Mouse (Mus musculus) kidney, postnatal 36 days (tissue): ENCODE data around the gene Pml.
"Not testable (repeated sequence)": the region's sequence is repeated elsewhere in the genome, so short reads cannot be mapped to it uniquely, and the experiment has no call there.

Experiments used
- DNase-seq, 2 experiments: peaks; one replicate each; pipeline ENCODE4 v3.0.0; 2021 to 2022; ENCODE audit warnings: mixed read lengths in 2 of 2

Gene Pml

DNA sequence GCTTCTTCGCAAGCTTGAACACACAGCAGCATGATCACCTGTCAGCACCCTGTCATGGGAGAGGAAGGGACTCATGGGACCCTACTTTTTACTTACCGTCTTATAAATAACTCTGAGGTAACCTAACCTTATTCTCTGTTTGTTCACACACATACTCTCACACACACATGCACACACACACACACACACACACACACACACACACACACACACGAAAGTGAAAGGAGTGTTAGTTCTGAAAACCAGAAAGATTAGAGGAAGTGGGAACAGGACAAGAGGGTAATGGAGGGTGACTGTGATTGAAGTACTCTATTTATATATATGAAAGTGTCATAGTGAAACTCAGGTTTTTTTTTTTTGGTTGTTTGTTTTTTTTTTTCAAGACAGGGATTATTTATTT, 21.5 kb upstream of the Pml start:
- peak in 1 of 2 experiments; percentile 28 for DNase-seq

DNA sequence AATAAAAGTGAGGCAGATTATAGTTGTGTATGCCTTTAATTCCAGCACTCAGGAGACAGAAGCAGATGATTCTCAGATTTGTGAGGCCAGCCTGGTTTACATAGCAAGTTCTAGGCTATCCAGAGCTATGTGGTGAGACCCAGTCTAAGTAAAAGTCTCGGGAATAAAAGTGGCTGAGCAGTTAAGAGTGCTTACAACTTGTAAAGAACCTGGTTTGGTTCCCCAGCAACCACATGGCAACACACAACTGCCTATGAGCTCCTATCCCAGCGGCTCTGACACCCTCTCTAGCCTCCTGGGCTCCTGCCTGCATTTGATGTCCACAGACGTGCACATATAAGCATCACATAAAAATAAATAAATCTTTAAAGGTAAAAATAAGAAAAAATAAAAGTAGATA, 20.5 kb upstream of the Pml start:
- DNase-seq: no peak

DNA sequence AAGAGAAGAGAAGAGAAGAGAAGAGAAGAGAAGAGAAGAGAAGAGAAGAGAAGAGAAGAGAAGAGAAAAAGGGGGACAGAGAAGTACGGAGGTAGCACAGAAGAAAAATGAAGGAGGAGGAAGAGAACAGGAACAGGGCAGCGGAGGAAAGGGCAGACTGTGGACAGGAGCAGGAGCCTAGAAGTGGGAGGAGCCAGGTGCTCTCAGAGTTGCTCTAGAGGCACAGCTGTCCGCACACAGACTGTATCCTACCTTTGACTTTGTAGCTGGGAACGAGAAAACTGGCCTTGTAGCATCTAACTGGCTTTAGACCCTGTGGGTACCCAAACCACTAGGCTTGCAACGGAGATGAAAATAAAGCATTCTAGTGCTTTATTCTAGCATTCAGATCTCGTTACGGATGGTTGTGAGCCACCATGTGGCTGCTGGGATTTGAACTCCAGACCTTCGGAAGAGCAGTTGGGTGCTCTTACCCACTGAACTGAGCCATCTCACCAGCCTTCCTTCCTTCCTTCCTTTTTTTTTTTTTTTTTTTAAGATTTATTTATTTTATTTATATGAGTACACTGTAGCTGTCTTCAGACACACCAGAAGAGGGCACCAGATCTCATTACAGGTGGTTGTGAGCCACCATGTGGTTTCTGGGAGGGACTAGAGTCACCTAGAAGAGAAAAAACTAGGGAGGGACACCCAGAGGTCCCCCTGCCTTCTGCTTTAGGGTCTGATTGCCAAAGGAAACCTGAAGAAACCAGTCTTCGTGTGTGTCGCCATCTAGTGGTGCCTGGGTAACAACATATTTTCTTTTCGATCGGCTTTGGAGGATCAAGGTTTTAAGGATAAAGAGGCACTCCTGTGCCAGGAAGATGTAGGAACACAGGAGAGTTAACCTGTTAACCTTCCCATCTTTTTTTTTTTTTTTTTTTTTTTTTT, 19.1 kb upstream of the Pml start:
- DNase-seq: peak; percentile 72 to 85

DNA sequence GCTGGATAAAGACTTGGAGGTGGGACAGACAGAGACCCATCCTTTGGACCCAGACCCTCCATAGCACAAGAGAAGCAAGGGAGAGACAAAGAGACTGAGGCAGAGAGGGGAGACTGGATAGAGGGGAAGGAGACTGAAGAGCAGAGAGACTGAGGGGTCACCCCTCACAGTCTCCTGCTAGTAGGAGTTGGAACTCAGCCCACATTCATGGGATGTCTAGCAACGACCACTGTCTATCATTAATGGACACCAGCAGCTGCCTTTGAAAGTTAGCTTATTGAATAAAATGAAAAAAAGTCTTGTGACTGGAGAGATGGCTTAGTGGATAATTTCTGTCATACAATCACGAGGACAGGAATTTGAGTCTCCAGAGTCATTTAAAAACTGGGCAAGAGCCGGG, 17.5 kb upstream of the Pml start:
- DNase-seq: no peak

DNA sequence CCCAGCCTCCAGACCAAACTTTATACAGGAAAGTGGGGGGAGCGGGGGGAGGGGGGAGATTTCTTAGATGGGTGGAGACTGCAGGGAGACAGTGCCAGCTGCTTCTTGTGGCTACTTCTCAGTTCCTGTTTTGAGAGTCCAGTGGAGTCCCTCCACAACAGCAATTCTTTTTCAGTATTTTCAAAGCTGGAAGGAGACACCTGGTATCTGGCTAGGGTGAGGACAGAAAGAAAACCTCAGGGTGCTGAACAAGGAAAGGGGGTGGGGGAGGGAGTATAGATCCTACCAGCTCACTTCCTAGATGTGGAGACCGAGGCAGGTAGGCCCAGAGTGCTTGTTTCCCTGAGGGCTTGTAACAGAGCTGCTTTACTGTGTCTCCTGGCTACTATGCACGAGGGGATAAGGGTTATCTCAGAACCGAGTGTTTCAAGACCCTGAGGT, 17.0 kb upstream of the Pml start:
- peak in 1 of 2 experiments; percentile 41 for DNase-seq

DNA sequence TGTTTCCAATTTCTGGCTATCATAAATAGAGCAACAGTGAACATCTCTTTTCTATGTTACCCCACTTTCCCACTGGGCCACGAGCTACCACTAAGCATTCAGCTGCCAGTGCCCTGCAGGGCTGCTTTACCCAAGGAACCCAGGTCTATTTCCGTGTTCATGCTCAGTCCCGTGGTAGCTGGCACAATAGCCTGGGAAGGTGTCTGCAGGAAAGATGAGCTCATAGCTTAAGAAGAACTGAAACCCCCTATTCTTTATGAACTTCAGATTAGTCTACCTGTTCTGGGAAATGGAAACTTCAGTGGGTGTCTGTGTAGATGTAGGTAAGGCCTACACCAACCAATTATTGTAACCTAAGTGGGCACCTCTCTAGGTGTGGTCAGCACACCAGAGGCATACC, 15.8 kb upstream of the Pml start:
- DNase-seq: no peak

DNA sequence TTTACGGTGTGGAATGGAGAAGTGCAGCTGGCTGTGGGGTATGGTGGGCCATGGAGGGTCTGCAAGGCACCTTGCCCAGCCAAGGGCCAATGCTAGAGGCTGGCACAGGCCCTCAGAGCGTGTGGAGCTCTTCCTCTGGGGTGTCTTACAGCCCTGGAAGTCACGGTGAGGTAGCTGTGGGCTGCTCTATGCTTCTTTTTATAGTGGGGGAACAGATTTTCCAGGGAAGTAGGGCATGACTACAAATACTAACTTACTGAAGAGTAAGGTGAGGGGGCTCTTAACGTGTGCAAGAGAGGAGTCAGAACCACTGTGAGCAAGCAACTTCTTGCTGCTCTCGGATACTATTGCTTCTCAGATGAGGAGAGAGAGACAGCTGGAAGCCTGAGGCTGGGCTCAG, 12.9 kb upstream of the Pml start:
- no peak for DNase-seq

DNA sequence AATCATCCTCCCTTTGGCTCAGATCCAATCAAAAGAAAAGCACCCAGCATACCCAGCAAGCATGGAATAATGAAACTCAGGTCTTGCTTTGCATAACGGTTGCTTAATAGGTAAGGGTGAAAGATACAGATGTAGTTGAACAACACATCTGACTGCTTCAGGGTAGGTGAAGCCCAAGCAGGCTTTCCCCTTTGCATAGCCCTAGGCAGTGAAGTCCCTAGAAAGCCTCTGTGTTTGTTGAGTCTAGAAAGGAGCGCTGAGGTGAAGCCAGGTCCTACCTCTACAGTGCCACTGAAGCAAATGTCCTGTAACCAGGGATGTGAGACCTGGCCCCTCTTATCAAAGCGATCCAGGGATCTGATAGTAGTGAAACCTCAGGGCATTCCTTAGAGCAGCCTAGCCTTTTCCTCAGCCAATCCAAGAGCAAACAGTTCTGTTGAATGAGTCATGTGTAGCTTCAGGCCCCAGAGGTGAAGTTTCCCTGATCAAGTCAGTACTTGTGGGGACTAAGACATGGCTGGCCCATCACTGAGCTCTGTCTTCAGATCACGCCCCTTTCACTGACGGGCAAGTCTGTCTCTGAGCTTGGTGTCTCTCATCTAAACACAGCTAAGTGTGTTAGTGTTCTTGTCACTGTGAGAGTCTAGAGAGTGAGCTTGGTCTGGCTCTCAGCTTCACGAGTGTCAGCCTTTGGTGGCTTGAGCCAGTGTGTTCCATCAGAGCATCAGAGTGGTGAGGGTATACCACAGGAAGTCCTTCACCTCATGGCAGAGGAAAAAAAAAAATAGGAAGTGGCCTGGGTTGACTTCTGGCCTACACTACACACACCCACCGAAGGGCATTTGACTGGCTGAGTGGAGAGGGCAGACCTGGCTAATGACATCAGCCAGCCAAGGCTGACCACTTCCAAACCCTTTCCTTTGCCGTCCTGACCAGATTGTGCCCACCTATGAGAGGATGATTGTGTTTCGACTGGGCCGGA, 6.4 kb upstream of the Pml start:
- no peak for DNase-seq

DNA sequence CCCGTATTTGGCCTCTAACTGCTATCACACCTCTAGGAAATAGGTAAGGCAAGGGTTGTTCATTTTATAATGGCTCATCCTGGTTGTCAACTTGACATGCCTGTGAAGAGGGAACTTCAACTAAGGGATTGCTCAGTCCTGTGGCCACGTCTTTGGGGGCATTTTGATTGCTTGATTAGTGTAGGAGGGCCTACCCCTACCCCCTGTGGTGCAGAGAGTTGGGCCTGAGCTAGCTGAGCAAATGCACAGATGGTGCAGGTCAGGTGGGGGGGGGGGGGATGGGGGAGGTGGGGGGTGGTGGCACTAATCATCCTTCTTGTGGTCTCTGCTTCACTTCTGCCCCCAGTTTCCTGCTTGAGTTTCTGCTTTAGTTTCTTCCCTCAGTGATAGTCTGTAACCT, 5.5 kb upstream of the Pml start:
- no peak for DNase-seq

DNA sequence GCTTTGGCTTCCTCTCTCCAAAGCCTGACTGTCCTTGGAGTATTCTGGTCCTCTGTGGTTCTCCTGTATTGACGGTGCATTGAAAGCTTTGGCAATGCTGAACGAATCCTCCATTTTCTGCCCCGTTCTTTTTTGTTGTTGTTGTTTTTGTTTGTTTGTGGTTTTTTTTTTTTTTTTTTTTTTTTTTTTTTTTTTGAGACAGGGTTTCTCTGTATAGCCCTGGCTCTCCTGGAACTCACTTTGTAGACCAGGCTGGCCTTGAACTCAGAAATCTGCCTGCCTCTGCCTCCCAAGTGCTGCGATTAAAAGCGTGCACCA, 4.2 kb upstream of the Pml start:
- not testable (repeated sequence) for DNase-seq

DNA sequence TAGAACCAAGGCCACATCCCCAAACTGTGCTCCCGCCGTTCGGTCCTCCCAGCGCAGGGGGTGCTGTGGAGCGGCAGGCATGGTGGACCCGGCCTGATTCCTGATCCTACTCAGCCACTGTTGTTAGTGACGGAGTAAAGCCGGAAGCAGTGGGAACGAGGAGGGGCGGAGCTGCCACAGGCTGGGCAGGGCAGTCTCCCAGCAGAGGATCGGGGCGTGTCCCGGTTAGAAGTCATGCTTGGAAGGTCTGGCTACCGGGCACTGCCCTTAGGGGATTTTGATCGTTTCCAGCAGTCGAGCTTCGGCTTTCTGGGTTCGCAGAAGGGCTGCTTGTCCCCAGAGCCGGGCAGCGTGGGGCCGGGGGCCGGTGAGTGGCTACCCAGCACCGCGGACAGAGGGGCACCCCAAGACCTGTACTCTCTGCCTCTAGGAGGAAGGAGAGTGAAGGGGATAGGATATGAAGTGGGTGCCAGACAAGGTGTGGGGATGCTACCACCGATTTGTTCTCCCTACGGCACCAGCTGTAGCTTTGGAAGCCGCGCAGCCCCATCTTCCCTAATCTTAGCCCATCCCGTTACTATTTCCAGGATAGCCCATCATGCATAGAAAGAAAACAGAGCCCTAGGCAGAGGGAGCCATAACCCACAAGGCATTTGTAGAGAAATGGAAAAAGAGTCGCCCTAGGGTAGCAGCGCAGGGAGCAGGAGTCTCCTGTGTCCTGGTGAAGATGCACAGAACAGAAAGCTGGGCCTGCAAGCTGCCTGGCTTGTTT, 3.6 kb upstream of the Pml start, which contains the start of gene Stoml1:
Gene Stoml1 (plus strand): TSS at position 132 of the 772 bp plus-strand sequence.
- DNase-seq: peak; percentile 98

DNA sequence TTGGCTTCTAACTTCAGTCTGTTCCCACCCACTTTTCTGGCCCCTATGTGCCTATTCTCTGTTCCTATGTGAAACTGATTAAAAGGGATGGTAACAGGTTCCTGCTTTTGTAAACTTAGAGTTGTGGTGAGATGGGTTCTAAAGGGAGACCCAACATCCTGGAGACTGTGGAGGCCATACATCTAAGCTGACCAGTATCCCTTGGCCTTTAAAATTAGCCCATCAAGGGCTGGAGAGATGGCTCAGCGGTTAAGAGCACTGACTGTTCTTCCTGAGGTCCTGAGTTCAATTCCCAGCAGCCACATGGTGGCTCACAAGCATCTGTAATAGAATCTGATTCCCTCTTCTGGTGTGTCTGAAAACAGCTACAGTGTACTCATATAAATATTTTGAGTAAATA, 1.1 kb upstream of the Pml start:
- DNase-seq: not testable (repeated sequence)

DNA sequence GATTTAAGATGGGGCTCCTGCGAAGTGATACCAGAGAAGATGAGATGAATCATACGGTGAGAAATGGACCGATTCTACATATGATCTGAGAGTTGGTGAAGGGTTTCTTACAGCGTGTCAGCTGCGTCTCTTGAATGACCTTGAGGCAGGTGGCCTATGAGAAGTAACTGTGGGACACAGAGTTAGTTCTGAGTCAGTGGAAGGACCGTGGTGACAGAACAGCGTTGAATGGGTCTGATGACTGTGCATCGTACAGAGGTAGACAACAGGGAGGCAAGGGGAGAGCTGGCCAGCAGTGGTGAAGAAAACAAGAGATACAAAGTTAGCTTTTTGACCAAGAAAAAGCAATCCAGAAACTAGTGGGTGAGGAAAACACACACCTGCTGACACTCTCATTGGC, 736 bp upstream of the Pml start:
- no peak for DNase-seq

DNA sequence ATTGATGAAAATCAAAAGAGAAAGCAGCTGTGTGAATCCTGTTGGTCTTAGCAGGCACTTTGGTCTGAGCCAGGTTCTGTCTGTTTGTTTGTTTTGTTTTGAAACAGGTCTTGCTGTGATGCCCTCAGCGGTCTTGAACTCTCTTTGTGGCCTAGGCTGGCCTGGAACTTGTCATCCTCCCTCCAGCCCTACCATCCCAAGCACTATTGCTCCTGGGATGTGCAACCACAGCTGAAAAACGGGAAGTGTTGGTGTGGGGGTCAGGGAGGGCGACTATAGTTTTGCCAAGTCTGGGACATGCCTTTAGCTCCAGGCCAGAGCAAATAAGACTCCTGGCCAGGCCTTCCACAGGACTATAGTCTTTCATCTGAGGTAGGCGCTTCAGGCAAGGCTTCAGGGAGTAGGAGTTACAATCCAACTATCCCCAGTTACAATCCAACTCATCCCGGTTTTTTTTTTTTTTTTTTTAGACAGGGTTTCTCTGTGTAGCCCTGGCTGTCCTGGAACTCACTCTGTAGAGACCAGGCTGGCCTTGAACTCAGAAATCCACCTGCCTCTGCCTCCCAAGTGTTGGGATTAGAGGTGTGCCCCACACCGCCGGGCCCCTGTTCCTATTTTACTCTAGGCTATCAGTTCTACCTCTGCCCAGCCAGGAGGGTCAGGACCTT, 706 bp downstream of the Pml start:
- peak in 1 of 2 experiments; percentile 31 for DNase-seq

DNA sequence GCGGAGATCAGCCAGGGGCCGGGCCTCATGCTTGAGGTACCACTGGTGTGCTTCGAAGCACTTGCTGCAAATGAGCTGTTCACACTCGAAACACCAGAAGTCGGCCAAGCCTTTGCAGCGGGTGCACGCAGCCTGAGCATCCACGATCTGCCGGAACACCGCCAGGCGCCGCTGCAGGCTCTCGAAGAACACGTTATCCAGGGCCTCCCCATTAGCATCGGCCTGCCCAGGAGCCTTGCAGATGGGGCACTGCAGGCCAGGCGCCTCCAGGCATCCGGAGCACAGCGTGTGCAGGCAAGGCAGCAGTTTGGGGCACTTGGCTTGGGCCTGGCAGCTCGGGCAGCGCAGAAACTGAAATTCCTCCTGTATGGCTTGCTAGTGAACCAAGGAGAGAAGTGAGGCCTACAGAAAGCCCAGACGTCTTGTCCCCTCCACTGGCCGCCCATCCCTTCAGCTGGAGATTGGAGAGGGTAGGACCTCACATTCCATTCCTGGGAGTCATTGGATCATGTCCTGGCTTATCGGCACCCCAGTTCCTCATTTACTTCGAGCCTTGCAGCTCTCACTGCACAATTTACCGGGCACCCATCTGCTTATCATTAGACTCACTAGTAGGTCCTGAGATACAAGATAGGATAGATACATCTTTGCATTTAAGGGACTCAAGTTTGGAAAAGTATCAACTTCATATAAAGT, 2.4 kb downstream of the Pml start:
- peak; percentile 86 to 90 for DNase-seq

DNA sequence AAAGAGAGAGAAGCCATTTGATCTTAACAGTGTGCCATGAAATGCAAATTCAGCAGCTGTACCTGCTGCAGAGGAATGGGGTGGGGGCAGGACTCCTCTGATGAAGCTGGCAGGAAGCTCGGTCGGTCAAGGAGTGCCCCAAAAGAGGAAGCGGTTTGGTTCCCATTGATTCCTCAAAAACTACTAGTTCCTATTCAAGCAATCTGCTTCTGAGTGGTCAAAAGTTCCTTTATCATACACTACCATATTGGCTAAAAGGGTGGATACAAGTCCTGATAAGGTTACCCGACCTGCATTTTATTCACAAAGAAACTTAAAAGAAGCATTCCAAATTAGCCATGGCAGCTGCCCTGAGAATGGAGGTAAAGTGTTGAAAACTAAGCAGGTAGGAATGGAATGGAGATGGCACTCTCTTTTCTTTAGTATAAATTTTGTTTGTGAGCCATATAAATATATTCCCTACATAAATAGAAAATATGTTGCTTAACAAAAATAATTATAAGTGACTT, 3.4 kb downstream of the Pml start:
- no peak for DNase-seq

DNA sequence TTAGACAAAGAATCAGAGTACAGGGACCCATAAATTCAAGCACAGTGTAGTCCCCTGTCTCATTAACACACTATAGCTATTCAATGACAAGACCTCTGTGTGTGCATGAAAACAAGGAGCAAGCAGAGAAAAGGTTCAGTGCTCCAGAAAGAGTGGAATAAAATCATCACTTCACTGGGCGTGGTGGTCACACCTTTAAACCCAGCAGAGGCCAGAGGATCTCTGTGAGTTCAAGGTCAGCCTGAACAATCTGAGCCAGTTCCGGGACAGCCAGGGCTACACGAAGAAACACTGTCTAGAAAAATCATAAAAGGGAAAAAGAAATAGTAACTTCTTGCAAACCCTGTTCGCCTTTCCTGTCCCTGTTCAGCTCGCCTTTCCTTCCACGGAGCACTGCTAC, 5.9 kb downstream of the Pml start:
- DNase-seq: no peak

DNA sequence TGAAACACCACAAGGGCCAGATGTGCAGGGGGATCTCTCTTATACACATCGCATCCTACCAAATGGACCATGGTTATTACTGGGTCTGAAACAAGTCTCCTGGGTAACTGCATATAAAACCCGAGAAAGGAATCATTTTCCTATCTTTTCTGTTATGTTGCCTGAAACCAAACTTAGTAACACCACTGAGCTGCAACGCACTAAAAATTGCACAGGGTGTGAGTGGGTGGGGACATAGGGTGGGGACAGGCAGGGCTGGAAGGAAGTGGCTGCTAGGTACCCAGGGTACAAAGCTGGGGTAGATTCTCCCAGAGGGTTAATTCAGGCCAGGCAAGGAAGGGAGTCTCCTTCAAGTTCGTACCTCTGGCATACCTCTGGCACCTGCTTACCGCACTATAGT, 6.9 kb downstream of the Pml start:
- DNase-seq: no peak

DNA sequence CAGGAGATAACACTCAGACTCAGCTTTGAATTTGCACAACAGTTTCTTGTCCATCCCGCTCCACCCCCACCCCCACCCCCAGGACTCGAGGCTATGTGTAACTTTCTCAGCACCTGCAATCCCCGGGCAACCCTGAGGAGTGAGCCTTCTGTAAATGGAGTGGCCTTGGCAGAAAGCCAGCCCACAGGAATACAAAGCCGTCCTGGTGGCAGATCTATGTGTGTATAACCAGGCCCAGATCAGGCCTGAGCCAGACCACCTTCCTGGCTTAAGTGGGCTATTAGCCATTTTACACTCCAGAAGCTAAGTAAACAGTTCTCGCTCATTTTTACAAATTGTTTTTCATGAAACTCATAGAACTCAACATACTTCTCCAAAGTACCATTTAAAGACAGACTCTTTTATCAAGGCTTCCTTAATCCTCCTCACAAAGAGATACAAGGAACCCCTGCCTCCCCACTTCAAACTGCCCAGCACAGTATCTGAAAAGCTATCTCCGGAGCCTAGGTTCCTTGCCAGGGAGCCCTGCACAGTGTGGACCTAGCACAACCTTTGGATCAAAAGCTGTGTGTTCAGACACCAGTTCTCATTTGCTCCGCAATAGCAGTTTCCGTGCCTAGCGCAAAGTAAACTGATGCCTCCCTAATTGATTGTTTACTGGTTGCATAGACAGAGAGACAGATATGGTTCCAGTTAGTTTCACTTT, 7.7 kb downstream of the Pml start:
- peak; percentile 57 to 71 for DNase-seq

DNA sequence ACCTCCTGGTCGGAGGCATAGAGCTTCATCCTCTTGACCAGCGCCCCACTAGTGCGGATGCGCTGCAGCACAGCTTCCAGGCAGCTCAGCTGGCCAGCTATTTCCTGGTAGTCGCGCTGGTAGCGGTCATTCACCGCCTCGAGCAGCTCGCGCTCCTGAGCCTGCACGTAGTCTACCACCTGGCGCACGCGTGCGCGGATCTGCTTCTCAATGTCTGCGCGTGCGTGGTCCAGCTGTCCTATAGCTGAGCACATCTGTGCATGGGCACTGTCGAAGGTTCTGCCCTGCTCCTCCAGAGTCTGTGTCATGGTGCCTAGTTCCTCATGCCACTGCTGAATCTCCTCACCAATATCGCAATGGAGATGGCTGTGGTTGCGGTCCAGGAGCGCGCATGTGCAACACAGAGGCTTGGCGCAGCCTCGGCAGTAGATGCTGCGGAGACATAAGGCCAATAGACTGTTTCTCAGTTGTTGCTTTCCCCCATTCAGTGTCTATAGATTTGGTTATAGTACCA, 15.0 kb downstream of the Pml start:
- DNase-seq: no peak
